16 mouse cellular contexts compared by ENCODE assay signal in genomic region chr5:135916601-135917000, GRCm38 (mm10). TPM values are rescaled to one million over a fixed set of nuclear protein-coding genes. Genes with fewer than 3 reads are reported as not detected.
A peak's percentile ranks its signal among the peaks of the same experiment; 100 is the strongest.
DNase-seq lines count a peak whose midpoint lies in the region; ATAC-seq and TF ChIP-seq lines count a peak whose summit lies in the region.
"Had no signal": no experiment of that assay in that cellular context is flagged by ENCODE, and none has a peak within 500 bp of the region (broad histone marks: within the 10 kb centered on the region; RNA-seq: fewer than 3 reads in every experiment).

No protein-coding gene starts in this region.

- 83% methylated on average over 3 of the region's 3 CpGs for WGBS in heart, embryonic 16.5 days
- 96% methylated on average over 3 of the region's 3 CpGs for WGBS in kidney, embryonic 15.5 days

- peak overlapping the region; percentile 78 for H3K27ac ChIP-seq in heart, embryonic 16.5 days (ENCODE audit: low read length)
- H3K27ac ChIP-seq in MEL (ENCODE audit: control insufficient read depth, low read depth, low read length) = no peak overlapping the region
- H3K27ac ChIP-seq in kidney, embryonic 15.5 days = no peak overlapping the region
- H3K27ac ChIP-seq: embryonic facial prominence, embryonic 13.5 days; hindbrain, postnatal 0 days; stomach, embryonic 15.5 days had no signal

- ATAC-seq in heart, embryonic 16.5 days (replicated peaks; ENCODE audit: extremely low read depth, insufficient read depth, low FRiP score) = no peak
- ATAC-seq in kidney, embryonic 15.5 days (replicated peaks; ENCODE audit: low FRiP score) = no peak
- no peak for ATAC-seq in CD4-positive, CD25-positive, alpha-beta regulatory T cell, adult 4 months
- ATAC-seq: forebrain, embryonic 14.5 days; hindbrain, postnatal 0 days had no signal

- no peak for DNase-seq in heart, postnatal 10 days
- no peak for DNase-seq in MEL (ENCODE audit: low read depth, low spot score)
- DNase-seq in cerebellum, adult 8-10 months = peak; percentile 68
- DNase-seq: gastrocnemius, postnatal 36 days; lung, postnatal 36 days; right cerebral cortex, postnatal 4 days had no signal

- peaks cover 30% of the 10 kb centered on the region for H3K36me3 ChIP-seq in heart, embryonic 16.5 days (ENCODE audit: control insufficient read depth, insufficient read depth)
- H3K36me3 ChIP-seq in E14TG2a.4 (ENCODE audit: insufficient read depth, low read length) (peaks cover 99% of the 10 kb centered on the region), MEL (ENCODE audit: control insufficient read depth in 1 of 2, insufficient read depth in 2 of 2, low read length in 2 of 2) (peaks cover 7 to 36% of the 10 kb centered on the region in 2 experiments)
- H3K36me3 ChIP-seq in kidney, embryonic 15.5 days = peaks cover 81% of the 10 kb centered on the region

- H3K4me2 ChIP-seq in heart, embryonic 16.5 days (ENCODE audit: low read depth, low read length) = no peak overlapping the region
- H3K4me2 ChIP-seq in kidney, embryonic 15.5 days = no peak overlapping the region
- H3K4me2 ChIP-seq: embryonic facial prominence, embryonic 13.5 days; liver, embryonic 11.5 days; stomach, embryonic 15.5 days had no signal

- TF ChIP-seq EP300 in MEL (IDR thresholded peaks at IDR 0.05; ENCODE audit: low read depth in 1 of 2, low read length in 2 of 2) = no peak

- peaks cover 38% of the 10 kb centered on the region for H3K4me1 ChIP-seq in heart, embryonic 16.5 days (ENCODE audit: control insufficient read depth, insufficient read depth, low read length)
- H3K4me1 ChIP-seq in E14TG2a.4 (replicated peaks; ENCODE audit: low read depth, low read length) (peaks cover 99% of the 10 kb centered on the region), MEL (ENCODE audit: control insufficient read depth in 1 of 2, insufficient read depth in 2 of 2, low read length in 2 of 2) (no peaks in the 10 kb centered on the region; a peak in 1 of 4 replicates)
- H3K4me1 ChIP-seq in kidney, embryonic 15.5 days = peaks cover 10% of the 10 kb centered on the region; the same call in 1 of the 2 replicates
- H3K4me1 ChIP-seq: embryonic facial prominence, embryonic 13.5 days; stomach, embryonic 15.5 days had no signal

- H3K79me2 ChIP-seq in MEL (ENCODE audit: control insufficient read depth, insufficient read depth, low read length, poor library complexity) = peaks cover 77% of the 10 kb centered on the region

- no peak for TF ChIP-seq POLR2A in MEL (IDR thresholded peaks at IDR 0.05; ENCODE audit: control insufficient read depth in 1 of 2, insufficient read depth in 1 of 2, low read depth in 1 of 2, low read length in 2 of 2, poor library complexity in 1 of 2)

- no peaks in the 10 kb centered on the region for H3K9me3 ChIP-seq in heart, embryonic 16.5 days (replicated peaks; ENCODE audit: control insufficient read depth, low read length)
- H3K9me3 ChIP-seq in E14TG2a.4 (ENCODE audit: low read length) = no peaks in the 10 kb centered on the region
- no peaks in the 10 kb centered on the region for H3K9me3 ChIP-seq in MEL (replicated peaks; ENCODE audit: insufficient read depth, low read length)
- no peaks in the 10 kb centered on the region for H3K9me3 ChIP-seq in kidney, embryonic 15.5 days (replicated peaks)
- H3K9me3 ChIP-seq: embryonic facial prominence, embryonic 13.5 days; stomach, embryonic 15.5 days had no signal

- H3K4me3 ChIP-seq in heart, embryonic 16.5 days (ENCODE audit: low read length) = no peak overlapping the region
- H3K4me3 ChIP-seq in E14TG2a.4 (replicated peaks; ENCODE audit: low read length) = peak overlapping the region; percentile 23; the same call in 1 of the 2 replicates
- no peak overlapping the region for H3K4me3 ChIP-seq in MEL (ENCODE audit: control insufficient read depth in 1 of 2, insufficient read depth in 1 of 2, low read depth in 2 of 2, low read length in 2 of 2)
- no peak overlapping the region for H3K4me3 ChIP-seq in kidney, embryonic 15.5 days (replicated peaks)
- H3K4me3 ChIP-seq: embryonic facial prominence, embryonic 13.5 days; stomach, embryonic 15.5 days had no signal

- H3K27me3 ChIP-seq in heart, embryonic 16.5 days (ENCODE audit: control insufficient read depth, insufficient read depth, low read length) = no peaks in the 10 kb centered on the region
- H3K27me3 ChIP-seq in E14TG2a.4 (ENCODE audit: insufficient read depth, low read length) = no peaks in the 10 kb centered on the region
- H3K27me3 ChIP-seq in MEL (ENCODE audit: control insufficient read depth in 1 of 2, insufficient read depth in 2 of 2, low read length in 2 of 2) = no peaks in the 10 kb centered on the region
- no peaks in the 10 kb centered on the region for H3K27me3 ChIP-seq in kidney, embryonic 15.5 days
- H3K27me3 ChIP-seq: embryonic facial prominence, embryonic 13.5 days; stomach, embryonic 15.5 days had no signal

- intact Hi-C loops in heart, postnatal 10 days (cut with DNase I) = no loop called here

- TF ChIP-seq RAD21 in MEL (IDR thresholded peaks at IDR 0.05; ENCODE audit: low read depth, low read length) = no peak

- no peak overlapping the region for H3K9ac ChIP-seq in heart, embryonic 16.5 days (ENCODE audit: low read length)
- no peak overlapping the region for H3K9ac ChIP-seq in MEL (ENCODE audit: control insufficient read depth, low read depth, low read length, poor library complexity, severe bottlenecking)
- H3K9ac ChIP-seq in kidney, embryonic 15.5 days = no peak overlapping the region
- H3K9ac ChIP-seq: embryonic facial prominence, embryonic 13.5 days; stomach, embryonic 15.5 days had no signal

- no peak for TF ChIP-seq CTCF in E14TG2a.4 (conservative IDR thresholded peaks at IDR 0.05; ENCODE audit: low read length)
- TF ChIP-seq CTCF in MEL (IDR thresholded peaks at IDR 0.05 in 2 of 3, conservative IDR thresholded peaks at IDR 0.05 in 1 of 3; ENCODE audit: control insufficient read depth in 1 of 3, insufficient read depth in 1 of 3, low read depth in 2 of 3, low read length in 3 of 3, poor library complexity in 1 of 3, severe bottlenecking in 1 of 3) = no peak

TF ChIP-seq in MEL, 35 proteins besides CTCF, POLR2A, EP300 and RAD21:
- 0 out of 2 replicates have a peak, but pooled peaks have one; percentile 26 for TF ChIP-seq POLR2AphosphoS5 (IDR thresholded peaks at IDR 0.05; ENCODE audit: borderline replicate concordance, low read depth, low read length)
- no peak for TF ChIP-seq ETS1 (IDR thresholded peaks at IDR 0.05; ENCODE audit: low read depth, low read length)

RNA-seq across cellular contexts. Expression of gene Ywhag, which starts 17.8 kb away (rescaled TPM):
- 167 and 202 TPM in 2 replicates for polyA plus RNA-seq in heart, embryonic 16.5 days (2015; fragmentation: Nextera tagmentation; extraction: Ambion mirVana)
- total RNA-seq in heart, postnatal 10 days (2021) = 100 to 1,000 TPM; 321 to 334 TPM
- 109 and 116 TPM in 2 replicates for total RNA-seq in MEL (2012; rRNA removed)
- polyA plus RNA-seq in MEL (2012; ENCODE audit: insufficient read depth in 1 of 2, insufficient read length in 2 of 2, low read depth in 1 of 2, low replicate concordance in 2 of 2, missing spikeins in 1 of 2) = 100 to 1,000 TPM; 268 to 295 TPM
- polyA plus RNA-seq in kidney, embryonic 15.5 days (2015; fragmentation: Nextera tagmentation; extraction: Ambion mirVana) = 179 and 189 TPM in 2 replicates
- polyA plus RNA-seq in CD4-positive, CD25-positive, alpha-beta regulatory T cell, adult 4 months (2017; shearing (Covaris generic)) = 10 to 100 TPM; 29.6 to 47.8 TPM

RNA-seq across cellular contexts. Expression of gene Hspb1, which starts 28.9 kb away (rescaled TPM):
- 794 and 965 TPM in 2 replicates for polyA plus RNA-seq in heart, embryonic 16.5 days (2015; fragmentation: Nextera tagmentation; extraction: Ambion mirVana)
- 100 to 1,000 TPM; 304 to 329 TPM for total RNA-seq in heart, postnatal 10 days (2021)
- not detected in 2 replicates for total RNA-seq in MEL (2012; rRNA removed)
- not detected for polyA plus RNA-seq in MEL (2012; ENCODE audit: insufficient read depth in 1 of 2, insufficient read length in 2 of 2, low read depth in 1 of 2, low replicate concordance in 2 of 2, missing spikeins in 1 of 2)
- 70.0 and 72.9 TPM in 2 replicates for polyA plus RNA-seq in kidney, embryonic 15.5 days (2015; fragmentation: Nextera tagmentation; extraction: Ambion mirVana)
- 1 to 10 TPM in 1 of 2 experiments, not detected in 1; 1.3 TPM for polyA plus RNA-seq in CD4-positive, CD25-positive, alpha-beta regulatory T cell, adult 4 months (2017; shearing (Covaris generic))
- total RNA-seq: neutrophil, adult 5-6 weeks had no signal

RNA-seq across cellular contexts. Expression of gene Ssc4d, which starts 57.7 kb away (rescaled TPM):
- polyA plus RNA-seq in heart, embryonic 16.5 days (2015; fragmentation: Nextera tagmentation; extraction: Ambion mirVana) = 0.45 and 0.91 TPM in 2 replicates
- total RNA-seq in heart, postnatal 10 days (2021) = 1 to 10 TPM in 1 of 2 experiments, under 1 TPM in 1; 0.43 to 1.4 TPM
- total RNA-seq in MEL (2012; rRNA removed) = 0.95 and 1.1 TPM in 2 replicates
- 1 to 10 TPM in 1 of 2 experiments, not detected in 1; 2.1 TPM for polyA plus RNA-seq in MEL (2012; ENCODE audit: insufficient read depth in 1 of 2, insufficient read length in 2 of 2, low read depth in 1 of 2, low replicate concordance in 2 of 2, missing spikeins in 1 of 2)
- 9.6 and 10.1 TPM in 2 replicates for polyA plus RNA-seq in kidney, embryonic 15.5 days (2015; fragmentation: Nextera tagmentation; extraction: Ambion mirVana)
- 1 to 10 TPM; 1.3 to 2.3 TPM for polyA plus RNA-seq in CD4-positive, CD25-positive, alpha-beta regulatory T cell, adult 4 months (2017; shearing (Covaris generic))

Comparison
In these comparisons a context has a peak if more than half of its experiments do, and no peak if none do; other contexts are left out.
1. RNA of gene Hspb1, which starts 28.9 kb away (polyA plus RNA-seq): 794 to 965 TPM in heart, embryonic 16.5 days and 70.0 to 72.9 TPM in kidney, embryonic 15.5 days; 1.3 TPM in CD4-positive, CD25-positive, alpha-beta regulatory T cell, adult 4 months and not detected in MEL; every median in the first group is over 10 times any median in the second.